Mouse (Mus musculus) CD4-positive, CD25-positive, alpha-beta regulatory T cell, adult 4 months (primary cell): ENCODE measurements around the gene Fam124a. TPM values are rescaled to one million over a fixed set of nuclear protein-coding genes. Genes with fewer than 3 reads are reported as not detected.
"Not testable (repeated sequence)": the region's sequence is repeated elsewhere in the genome, so short reads cannot be mapped to it uniquely, and the experiment has no call there.

Experiments
- ATAC-seq: one replicate; pipeline ENCODE4 v1.8.0; 2017
- polyA plus RNA-seq, 2 experiments: library from polyadenylated mRNA; unstranded; fragments of 100-300 nt; shearing (Covaris generic); gene quantifications; one replicate each; pipeline ENCODE4 v1.2.1; 2017

The Fam124a gene
- polyA plus RNA-seq, 2 experiments from 2014 or later: not detected

GRCm38 (mm10) chr14:62575862-62576261 is 20.3 kb downstream of the Fam124a start:
- ATAC-seq: no peak

GRCm38 (mm10) chr14:62580945-62581344 is 25.4 kb downstream of the Fam124a start:
- ATAC-seq: no peak

GRCm38 (mm10) chr14:62581768-62582167 is 26.2 kb downstream of the Fam124a start:
- ATAC-seq: no peak

GRCm38 (mm10) chr14:62584637-62585036 is 29.1 kb downstream of the Fam124a start:
- no peak for ATAC-seq

GRCm38 (mm10) chr14:62585338-62585737 is 29.8 kb downstream of the Fam124a start:
- ATAC-seq: no peak

- ATAC-seq: no peak
Observed at GRCm38 (mm10) chr14:62600109-62600522, 44.6 kb downstream of the Fam124a start.

- ATAC-seq: no peak
Observed at GRCm38 (mm10) chr14:62602271-62602670, 46.7 kb downstream of the Fam124a start.

GRCm38 (mm10) chr14:62602869-62603268 is 47.3 kb downstream of the Fam124a start:
- no peak for ATAC-seq

GRCm38 (mm10) chr14:62607791-62608196 is 52.3 kb downstream of the Fam124a start:
- ATAC-seq: no peak

GRCm38 (mm10) chr14:62609904-62610303 is 54.4 kb downstream of the Fam124a start:
- ATAC-seq: no peak

- no peak for ATAC-seq
Observed at GRCm38 (mm10) chr14:62622393-62622792, 66.9 kb downstream of the Fam124a start.

GRCm38 (mm10) chr14:62627951-62628350 is 72.4 kb downstream of the Fam124a start:
- ATAC-seq: no peak

- ATAC-seq: no peak
Observed at GRCm38 (mm10) chr14:62637436-62638344, 82.2 kb downstream of the Fam124a start.

- ATAC-seq: no peak
Observed at GRCm38 (mm10) chr14:62638345-62638702, 82.8 kb downstream of the Fam124a start.

- ATAC-seq: no peak
Observed at GRCm38 (mm10) chr14:62639111-62639510, 83.6 kb downstream of the Fam124a start.

- no peak for ATAC-seq
Observed at GRCm38 (mm10) chr14:62639551-62639950, 84.0 kb downstream of the Fam124a start.

GRCm38 (mm10) chr14:62640396-62640795 is 84.9 kb downstream of the Fam124a start:
- ATAC-seq: no peak

- not testable (repeated sequence) for ATAC-seq
Observed at GRCm38 (mm10) chr14:62642368-62642767, 86.8 kb downstream of the Fam124a start.

GRCm38 (mm10) chr14:62648405-62648804 is 92.9 kb downstream of the Fam124a start:
- ATAC-seq: no peak

GRCm38 (mm10) chr14:62650376-62650775 is 94.8 kb downstream of the Fam124a start:
- ATAC-seq: no peak

GRCm38 (mm10) chr14:62651771-62652170 is 96.2 kb downstream of the Fam124a start:
- no peak for ATAC-seq

GRCm38 (mm10) chr14:62655996-62656395 is 100.5 kb downstream of the Fam124a start:
- no peak for ATAC-seq

GRCm38 (mm10) chr14:62657469-62657868 is 101.9 kb downstream of the Fam124a start:
- ATAC-seq: no peak
